Mouse (Mus musculus) MEL (cell line): ENCODE data around the gene Slc35c2. TPM values are rescaled to one million over a fixed set of nuclear protein-coding genes. Genes with fewer than 3 reads are reported as not detected.

ENCODE experiments used
- DNase-seq: peaks from one replicate; pipeline ENCODE4 v3.0.0; 2011; ENCODE audit warnings: low read depth, low spot score
- H3K27ac ChIP-seq: 2 replicates; pipeline ENCODE4 v1.5.1; 2012; ENCODE audit warnings: low read depth, mild to moderate bottlenecking, control low read depth, low read length, moderate library complexity; ENCODE audit not compliant: control insufficient read depth
- H3K27me3 ChIP-seq, 2 experiments: fragments of 150-350 bp in 1 of 2; sonication (generic) in 1 of 2; 2 replicates each; pipeline ENCODE4 v1.6.1; 2012; ENCODE audit warnings: low read length in 2 of 2, mild to moderate bottlenecking in 2 of 2, improper control_type of control experiment in 1 of 2, moderate library complexity in 1 of 2; ENCODE audit not compliant: insufficient read depth in 2 of 2, control insufficient read depth in 1 of 2
- H3K36me3 ChIP-seq, 2 experiments: 2 replicates each; pipeline ENCODE4 v1.6.1; 2012 to 2014; ENCODE audit warnings: low read length in 2 of 2, improper control_type of control experiment in 1 of 2, inconsistent platforms in 1 of 2, mild to moderate bottlenecking in 1 of 2; ENCODE audit not compliant: insufficient read depth in 2 of 2, control insufficient read depth in 1 of 2
- H3K4me1 ChIP-seq, 2 experiments: fragments of 150-350 bp in 1 of 2; sonication (generic) in 1 of 2; 2 replicates each; pipeline ENCODE4 v1.6.1; 2012; ENCODE audit warnings: low read length in 2 of 2, improper control_type of control experiment in 1 of 2, mild to moderate bottlenecking in 1 of 2; ENCODE audit not compliant: insufficient read depth in 2 of 2, control insufficient read depth in 1 of 2
- H3K4me3 ChIP-seq, 2 experiments: fragments of 150-350 bp in 1 of 2; sonication (generic) in 1 of 2; 2 replicates each; pipeline ENCODE4 v1.5.1; 2012; ENCODE audit warnings: low read depth in 2 of 2, low read length in 2 of 2, mild to moderate bottlenecking in 2 of 2, moderate library complexity in 2 of 2, control low read depth in 1 of 2, improper control_type of control experiment in 1 of 2; ENCODE audit not compliant: control insufficient read depth in 1 of 2, insufficient read depth in 1 of 2
- H3K79me2 ChIP-seq: 2 replicates; pipeline ENCODE4 v1.6.1; 2012; ENCODE audit warnings: mild to moderate bottlenecking, low read length, moderate library complexity; ENCODE audit not compliant: control insufficient read depth, poor library complexity, insufficient read depth
- H3K9ac ChIP-seq: 2 replicates; pipeline ENCODE4 v1.6.1; 2012; ENCODE audit warnings: low read depth, mild to moderate bottlenecking, control low read depth, low read length, moderate library complexity; ENCODE audit not compliant: control insufficient read depth, poor library complexity, severe bottlenecking
- H3K9me3 ChIP-seq: fragments of 150-350 bp; sonication (generic); replicated peaks from 2 replicates; pipeline ENCODE4 v1.6.1; 2012; ENCODE audit warnings: mild to moderate bottlenecking, low read length, improper control_type of control experiment, moderate library complexity; ENCODE audit not compliant: insufficient read depth
- CHD2 ChIP-seq: IDR thresholded peaks from 2 replicates; pipeline ENCODE4 v1.6.1; 2011; ENCODE audit warnings: low read length, improper control_type of control experiment
- E2F4 ChIP-seq: IDR thresholded peaks from 2 replicates; pipeline ENCODE4 v1.6.1; 2011; ENCODE audit warnings: low read depth, low read length, improper control_type of control experiment, borderline replicate concordance
- EP300 ChIP-seq, 2 experiments: IDR thresholded peaks; 2 replicates each; pipeline ENCODE4 v1.6.1; 2011; ENCODE audit warnings: improper control_type of control experiment in 2 of 2, low read length in 2 of 2, low read depth in 1 of 2, mild to moderate bottlenecking in 1 of 2
- ETS1 ChIP-seq: IDR thresholded peaks from 2 replicates; pipeline ENCODE4 v1.6.1; 2012; ENCODE audit warnings: low read depth, mild to moderate bottlenecking, inconsistent platforms, low read length, improper control_type of control experiment, moderate library complexity
- GATA1 ChIP-seq: IDR thresholded peaks from 2 replicates; pipeline ENCODE4 v1.6.1; 2011; ENCODE audit warnings: low read depth, low read length, improper control_type of control experiment
- HCFC1 ChIP-seq: IDR thresholded peaks from 2 replicates; pipeline ENCODE4 v1.6.1; 2012; ENCODE audit warnings: low read depth, mild to moderate bottlenecking, inconsistent platforms, low read length, improper control_type of control experiment, moderate library complexity
- KAT2A ChIP-seq: conservative IDR thresholded peaks from 2 replicates; pipeline ENCODE4 v1.6.1; 2012; ENCODE audit warnings: low read depth, low read length, improper control_type of control experiment, inconsistent platforms
- MAFK ChIP-seq: IDR thresholded peaks from 2 replicates; pipeline ENCODE4 v1.6.1; 2011; ENCODE audit warnings: low read depth, mild to moderate bottlenecking, low read length, improper control_type of control experiment, borderline replicate concordance
- MAX ChIP-seq: IDR thresholded peaks from 2 replicates; pipeline ENCODE4 v1.6.1; 2011; ENCODE audit warnings: low read length, improper control_type of control experiment
- MXI1 ChIP-seq: IDR thresholded peaks from 2 replicates; pipeline ENCODE4 v1.6.1; 2011; ENCODE audit warnings: mild to moderate bottlenecking, low read depth, low read length, improper control_type of control experiment
- MYB ChIP-seq: IDR thresholded peaks from 2 replicates; pipeline ENCODE4 v1.6.1; 2011; ENCODE audit warnings: mild to moderate bottlenecking, low read depth, low read length, improper control_type of control experiment
- NELFE ChIP-seq: IDR thresholded peaks from 2 replicates; pipeline ENCODE4 v1.6.1; 2011; ENCODE audit warnings: low read depth, low read length, improper control_type of control experiment
- POLR2A ChIP-seq, 2 experiments: IDR thresholded peaks; 2 replicates each; pipeline ENCODE4 v1.6.1; 2011 to 2012; ENCODE audit warnings: low read length in 2 of 2, mild to moderate bottlenecking in 2 of 2, control low read depth in 1 of 2, improper control_type of control experiment in 1 of 2, low read depth in 1 of 2, moderate library complexity in 1 of 2; ENCODE audit not compliant: control insufficient read depth in 1 of 2, insufficient read depth in 1 of 2, poor library complexity in 1 of 2
- POLR2AphosphoS2 ChIP-seq: IDR thresholded peaks from 2 replicates; pipeline ENCODE4 v1.6.1; 2011; ENCODE audit warnings: low read length, improper control_type of control experiment
- RAD21 ChIP-seq: IDR thresholded peaks from 2 replicates; pipeline ENCODE4 v1.6.1; 2011; ENCODE audit warnings: mild to moderate bottlenecking, low read depth, low read length, improper control_type of control experiment
- TAL1 ChIP-seq: IDR thresholded peaks from 2 replicates; pipeline ENCODE4 v1.6.1; 2012; ENCODE audit warnings: mild to moderate bottlenecking, inconsistent platforms, low read length, moderate library complexity, mixed read lengths
- TCF12 ChIP-seq: IDR thresholded peaks from 2 replicates; pipeline ENCODE4 v1.6.1; 2014; ENCODE audit warnings: low read depth, mild to moderate bottlenecking, inconsistent platforms, low read length, improper control_type of control experiment, moderate library complexity
- UBTF ChIP-seq: IDR thresholded peaks from 2 replicates; pipeline ENCODE4 v1.6.1; 2012; ENCODE audit warnings: low read depth, mild to moderate bottlenecking, inconsistent platforms, low read length, improper control_type of control experiment, moderate library complexity, borderline replicate concordance; ENCODE audit not compliant: insufficient read depth
- USF1 ChIP-seq: IDR thresholded peaks from 2 replicates; pipeline ENCODE4 v1.6.1; 2014; ENCODE audit warnings: low read depth, mild to moderate bottlenecking, inconsistent platforms, low read length, improper control_type of control experiment, moderate library complexity
- USF2 ChIP-seq, 2 experiments: IDR thresholded peaks; 2 replicates each; pipeline ENCODE4 v1.6.1; 2011 to 2012; ENCODE audit warnings: improper control_type of control experiment in 2 of 2, low read length in 2 of 2, borderline replicate concordance in 1 of 2, inconsistent platforms in 1 of 2, low read depth in 1 of 2, mild to moderate bottlenecking in 1 of 2; ENCODE audit not compliant: insufficient read depth in 1 of 2
- ZKSCAN1 ChIP-seq: IDR thresholded peaks from 2 replicates; pipeline ENCODE4 v1.6.1; 2012; ENCODE audit warnings: low read depth, mild to moderate bottlenecking, inconsistent platforms, low read length, improper control_type of control experiment, moderate library complexity
- ZMIZ1 ChIP-seq: IDR thresholded peaks from 2 replicates; pipeline ENCODE4 v1.6.1; 2012; ENCODE audit warnings: low read depth, mild to moderate bottlenecking, inconsistent platforms, low read length, improper control_type of control experiment, moderate library complexity
- ZNF384 ChIP-seq: IDR thresholded peaks from 2 replicates; pipeline ENCODE4 v1.6.1; 2012; ENCODE audit warnings: low read depth, mild to moderate bottlenecking, inconsistent platforms, low read length, improper control_type of control experiment
- polyA plus RNA-seq, 2 experiments: library from polyadenylated mRNA; stranded (reverse) in 1 of 2; unstranded in 1 of 2; fragments of >175 nt in 1 of 2; fragments of >200 nt in 1 of 2; gene quantifications; 2 replicates each; pipeline versions ENCODE4 v1.2.1 to v1.2.4; 2012; ENCODE audit warnings: low replicate concordance in 2 of 2, low read depth in 1 of 2; ENCODE audit not compliant: insufficient read length in 2 of 2, insufficient read depth in 1 of 2, missing spikeins in 1 of 2
- total RNA-seq: library from RNA; depleted of rRNA; stranded (reverse); fragments of 300-350 nt; gene quantifications from 2 replicates; pipeline ENCODE4 v1.2.3, GENCODE M21; 2012

Slc35c2 gene
- total and polyA plus RNA-seq, 3 experiments, result 64.9 to 121 TPM; not detected in 1

DNA sequence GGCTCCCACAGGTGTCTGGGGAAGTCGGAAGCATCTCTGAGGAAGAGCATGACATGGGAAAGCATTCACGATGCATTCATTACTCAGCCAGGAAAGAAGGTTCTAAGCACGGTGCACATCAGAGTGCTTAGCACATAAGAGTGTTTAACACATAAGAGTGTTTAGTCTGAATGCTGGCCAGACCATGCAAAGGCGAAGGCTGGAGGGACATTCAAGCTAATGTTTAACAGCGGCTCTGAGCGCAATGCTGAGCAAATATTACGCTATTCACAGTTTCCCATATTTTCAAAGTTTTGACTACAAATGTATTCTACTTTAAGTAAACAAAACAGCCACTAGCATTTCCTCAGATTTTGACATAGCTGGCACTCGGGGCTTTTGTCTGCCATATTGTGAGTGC lies 17.8 kb upstream of the Slc35c2 start:
- no peaks in the 10 kb centered on the region for H3K27me3 ChIP-seq
- no peaks in the 10 kb centered on the region for H3K79me2 ChIP-seq
- no peak for DNase-seq
- H3K4me1 ChIP-seq, result no peaks in the 10 kb centered on the region
- no peak overlapping the region for H3K4me3 ChIP-seq
- H3K27ac ChIP-seq, result no peak overlapping the region
- H3K9me3 ChIP-seq, result no peaks in the 10 kb centered on the region
- H3K9ac ChIP-seq, result no peak overlapping the region
- TF ChIP-seq ZKSCAN1, result no peak
- TF ChIP-seq ZMIZ1, result no peak
- no peak for TF ChIP-seq EP300 (IDR thresholded peaks at IDR 0.05; ENCODE audit: low read depth in 1 of 2, low read length in 2 of 2)
- no peak for TF ChIP-seq MXI1
- no peak for TF ChIP-seq NELFE
- no peak for TF ChIP-seq POLR2A (IDR thresholded peaks at IDR 0.05; ENCODE audit: control insufficient read depth in 1 of 2, insufficient read depth in 1 of 2, low read depth in 1 of 2, low read length in 2 of 2, poor library complexity in 1 of 2)
- no peak for TF ChIP-seq USF1
- no peak for TF ChIP-seq TAL1
- no peaks in the 10 kb centered on the region; a peak in 2 of 4 replicates for H3K36me3 ChIP-seq

DNA sequence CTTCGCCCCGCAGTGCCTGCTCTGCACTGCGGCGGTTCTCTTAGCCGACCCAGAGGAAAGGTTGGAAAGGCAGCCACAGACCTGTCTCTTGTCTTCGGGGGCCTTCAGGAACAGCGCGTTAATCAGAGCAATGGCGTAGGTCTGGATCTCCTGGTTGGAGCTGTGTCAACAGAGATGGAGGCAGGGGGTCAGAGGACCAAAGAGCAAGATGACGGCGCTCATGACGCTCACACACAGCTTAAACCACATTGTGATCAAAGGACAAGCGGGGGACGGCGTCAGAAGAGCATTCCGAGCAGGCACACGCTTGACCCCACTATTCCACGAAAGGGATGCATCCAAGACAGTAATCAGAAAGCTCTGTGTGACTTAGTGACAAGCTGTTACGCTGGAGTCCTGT lies 17.1 kb upstream of the Slc35c2 start:
- H3K36me3 ChIP-seq, result no peaks in the 10 kb centered on the region; a peak in 2 of 4 replicates

DNA sequence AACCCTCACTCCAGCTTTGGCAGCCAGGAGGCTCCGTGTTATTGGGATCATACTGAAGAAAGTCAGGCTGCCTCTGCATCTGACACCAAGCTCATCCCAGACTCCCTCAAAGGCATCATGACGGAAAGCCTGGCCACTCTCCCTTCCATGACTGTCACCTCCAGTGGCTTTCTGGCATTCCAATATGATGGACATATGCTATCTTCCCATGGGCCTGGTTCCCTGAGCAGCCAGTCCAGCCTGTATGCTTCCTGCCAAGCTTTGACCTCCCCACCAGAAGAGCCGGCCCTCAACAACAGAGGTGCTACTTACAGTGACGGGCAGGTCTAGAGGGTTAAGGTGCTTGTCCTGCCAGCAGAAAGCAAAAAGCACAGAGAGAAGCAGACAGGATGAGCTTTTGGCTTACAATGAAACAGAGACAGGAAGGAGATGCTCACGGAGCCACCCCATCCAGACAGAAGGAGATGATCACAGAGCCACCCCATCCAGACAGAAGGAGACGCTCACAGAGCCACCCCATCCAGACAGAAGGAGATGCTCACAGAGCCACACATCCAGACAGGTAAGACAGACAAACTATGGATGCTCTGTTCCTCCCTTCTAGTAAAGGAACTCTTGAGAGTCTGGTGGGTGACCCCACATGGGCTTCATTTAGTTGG lies 15.8 kb upstream of the Slc35c2 start:
- no peak for DNase-seq
- no peak overlapping the region for H3K9ac ChIP-seq
- no peak overlapping the region for H3K4me3 ChIP-seq
- H3K79me2 ChIP-seq, result no peaks in the 10 kb centered on the region
- no peak for TF ChIP-seq KAT2A
- TF ChIP-seq E2F4, result no peak
- no peak for TF ChIP-seq RAD21
- TF ChIP-seq POLR2AphosphoS2, result no peak
- TF ChIP-seq MAFK, result no peak
- no peaks in the 10 kb centered on the region for H3K9me3 ChIP-seq
- no peak overlapping the region for H3K27ac ChIP-seq
- no peaks in the 10 kb centered on the region for H3K27me3 ChIP-seq
- H3K36me3 ChIP-seq, result no peaks in the 10 kb centered on the region; a peak in 2 of 4 replicates
- H3K4me1 ChIP-seq, result no peaks in the 10 kb centered on the region

More for the DNA sequence above, 17.1 kb upstream of the Slc35c2 start:
- no peaks in the 10 kb centered on the region for H3K9me3 ChIP-seq
- H3K27me3 ChIP-seq, result no peaks in the 10 kb centered on the region
- DNase-seq, result no peak
- H3K4me3 ChIP-seq, result no peak overlapping the region
- no peak overlapping the region for H3K9ac ChIP-seq
- H3K27ac ChIP-seq, result no peak overlapping the region
- H3K79me2 ChIP-seq, result no peaks in the 10 kb centered on the region
- TF ChIP-seq UBTF, result no peak
- TF ChIP-seq HCFC1, result no peak
- no peak for TF ChIP-seq TCF12
- no peak for TF ChIP-seq CHD2
- no peak for TF ChIP-seq USF2 (IDR thresholded peaks at IDR 0.05; ENCODE audit: borderline replicate concordance in 1 of 2, insufficient read depth in 1 of 2, low read depth in 1 of 2, low read length in 2 of 2)
- TF ChIP-seq ZNF384, result no peak
- TF ChIP-seq ZKSCAN1, result no peak
- no peak for TF ChIP-seq KAT2A
- TF ChIP-seq ETS1, result no peak
- TF ChIP-seq MYB, result no peak
- TF ChIP-seq GATA1, result no peak
- TF ChIP-seq MAX, result no peak
- H3K4me1 ChIP-seq, result no peaks in the 10 kb centered on the region
